ENCODE assay signal across 19 mouse cellular contexts in genomic region chr1:153767281-153767680, GRCm38 (mm10). TPM values are rescaled to one million over a fixed set of nuclear protein-coding genes. Genes with fewer than 3 reads are reported as not detected.
"Had no signal": no experiment of that assay in that cellular context is flagged by ENCODE, and none has a peak within 500 bp of the region (broad histone marks: within the 10 kb centered on the region; RNA-seq: fewer than 3 reads in every experiment).

No protein-coding gene starts in this region.

- ATAC-seq: midbrain, embryonic 16.5 days had no signal

- H3K4me2 ChIP-seq: lung, embryonic 14.5 days; neural tube, embryonic 13.5 days; neural tube, embryonic 15.5 days had no signal

- DNase-seq: lung, adult 18-20 months; lung, embryonic 14.5 days; lung, postnatal 10 days; lung, postnatal 4 days; midbrain, embryonic 14.5 days; retina, postnatal 1 day; right cerebral cortex, adult 18-20 months; right cerebral cortex, postnatal 25 days; right cerebral cortex, postnatal 4 days; spleen, adult 18-20 months; thymus, adult 18-20 months; thymus, postnatal 14 days; thymus, postnatal 36 days had no signal

- H3K4me3 ChIP-seq: midbrain, embryonic 10.5 days; myocyte; neural tube, embryonic 13.5 days; neural tube, embryonic 15.5 days had no signal

- H3K36me3 ChIP-seq: midbrain, embryonic 10.5 days had no signal

- H3K27ac ChIP-seq: midbrain, embryonic 10.5 days; neural tube, embryonic 13.5 days; neural tube, embryonic 15.5 days had no signal

- H3K9ac ChIP-seq: lung, embryonic 14.5 days; neural tube, embryonic 13.5 days; neural tube, embryonic 15.5 days had no signal

- H3K27me3 ChIP-seq: neural tube, embryonic 13.5 days; neural tube, embryonic 15.5 days had no signal

- H3K4me1 ChIP-seq: neural tube, embryonic 13.5 days; neural tube, embryonic 15.5 days had no signal

- H3K9me3 ChIP-seq: midbrain, embryonic 10.5 days; neural tube, embryonic 13.5 days; neural tube, embryonic 15.5 days had no signal

RNA-seq across cellular contexts. Expression of gene Rgs16, which starts 27.1 kb away (rescaled TPM):
- total RNA-seq: megakaryocyte, adult 5-6 weeks had no signal
